Mouse (Mus musculus) liver, adult 2 months (tissue): ENCODE data around the gene Uhrf1bp1l.

Experiments used
- CTCF ChIP-seq: fragments of 200-500 bp; IDR thresholded peaks from 2 replicates; pipeline ENCODE4 v1.5.1; 2011; ENCODE audit warnings: low read depth, low read length, control low read depth
- POLR2A ChIP-seq: fragments of 200-500 bp; IDR thresholded peaks from 2 replicates; pipeline ENCODE4 v1.6.1; 2011; ENCODE audit warnings: low read length, control low read depth; ENCODE audit not compliant: insufficient read depth; ENCODE audit errors: extremely low read depth

DNA sequence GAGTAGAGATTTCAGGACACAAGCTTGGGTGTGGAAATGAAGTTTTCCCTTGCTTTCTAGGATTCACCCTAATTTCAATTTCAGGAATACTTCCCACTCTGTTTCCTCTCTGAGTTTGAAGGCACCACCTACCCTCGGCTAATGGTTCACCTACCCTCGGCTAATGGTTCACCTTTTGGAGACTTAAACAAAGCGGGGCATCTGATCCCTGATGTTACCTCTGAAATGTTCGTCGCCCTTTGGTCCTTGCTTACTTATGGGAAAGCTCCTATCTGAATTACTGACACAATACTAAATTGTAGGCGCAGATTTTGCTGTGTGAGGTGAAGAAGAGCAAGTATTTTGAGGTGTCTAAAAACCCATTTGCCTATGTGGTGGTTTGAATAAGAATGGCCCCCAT is 106.2 kb downstream of the Uhrf1bp1l start:
- no peak for TF ChIP-seq CTCF
- no peak for TF ChIP-seq POLR2A
